31 mouse cellular contexts compared by ENCODE assay signal in the genomic region with DNA sequence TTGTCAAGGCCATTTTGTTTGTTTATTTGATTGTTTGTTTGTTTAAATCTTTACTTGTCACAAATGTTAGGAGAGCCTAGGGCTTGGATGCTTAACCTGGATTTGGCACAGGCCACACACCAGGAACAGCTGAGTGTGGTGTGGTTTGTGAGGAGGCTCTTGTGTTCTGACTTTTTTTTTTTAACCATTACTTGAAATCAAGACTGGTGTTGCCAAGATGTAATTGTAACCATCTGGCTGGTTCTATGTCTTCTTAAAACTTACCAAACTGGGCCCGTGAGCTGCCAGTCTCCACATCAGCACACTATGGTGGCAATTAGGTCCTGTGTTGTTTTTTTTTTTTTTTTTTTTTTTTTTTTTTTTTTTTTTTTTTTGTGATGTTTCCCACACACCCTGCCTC.
DNase-seq lines count a peak whose midpoint lies in the region; ATAC-seq and TF ChIP-seq lines count a peak whose summit lies in the region.
"Had no signal": no experiment of that assay in that cellular context is flagged by ENCODE, and none has a peak within 500 bp of the region (broad histone marks: within the 10 kb centered on the region; RNA-seq: fewer than 3 reads in every experiment).

No protein-coding gene starts in this region.

- ATAC-seq in limb, embryonic 15.5 days (ENCODE audit: insufficient number of reproducible peaks, low FRiP score, low TSS enrichment, low read depth), result no peak
- ATAC-seq: activated CD4-positive, CD25-positive, alpha-beta regulatory T cell, adult 4 months; CD4-positive, CD25-positive, alpha-beta regulatory T cell, adult 4 months; forebrain, embryonic 13.5 days; hindbrain, embryonic 16.5 days had no signal

- H3K9ac ChIP-seq in limb, embryonic 15.5 days, result no peak overlapping the region
- H3K9ac ChIP-seq: forebrain, embryonic 13.5 days; heart, embryonic 15.5 days; lung, embryonic 15.5 days; midbrain, embryonic 12.5 days; neural tube, embryonic 15.5 days had no signal

- H3K4me1 ChIP-seq in limb, embryonic 15.5 days, result peaks cover 31% of the 10 kb centered on the region
- H3K4me1 ChIP-seq: forebrain, embryonic 13.5 days; heart, embryonic 15.5 days; lung, embryonic 15.5 days; midbrain, embryonic 12.5 days; neural tube, embryonic 15.5 days had no signal

- intact Hi-C loops in gastrocnemius, adult 2 months (cut with DNase I), result loop anchor here (2.0 kb wide), 1 partner anchor 47 kb away; no protein-coding TSS in a partner anchor

- no peak for DNase-seq in gastrocnemius, adult 2 months
- DNase-seq in gastrocnemius, postnatal 25 days, result no peak
- DNase-seq in brain, adult 2 months (ENCODE audit: low read depth, low spot score), result peak; percentile 24
- peak; percentile 69 for DNase-seq in fibroblast of lung, adult 2 months (ENCODE audit: low read depth)
- no peak for DNase-seq in embryo, embryonic 10 days (ENCODE audit: low spot score)
- DNase-seq in frontal cortex, postnatal 10 days (ENCODE audit: low spot score in 2 of 2), result no peak
- no peak for DNase-seq in natural killer cell, adult 2 months (ENCODE audit: low spot score in 2 of 2)
- DNase-seq: adrenal gland, adult 8-10 months; cerebellum, adult 11-12 months; cerebellum, adult 9-11 months; gastrocnemius, postnatal 10 days; kidney, adult 2 months; kidney, postnatal 36 days; lung, postnatal 36 days; right cerebral cortex, postnatal 25 days; thymus, adult 18-20 months; thymus, postnatal 36 days had no signal

- no peak for TF ChIP-seq CTCF in gastrocnemius, adult 2 months (IDR thresholded peaks at IDR 0.05)

- H3K4me3 ChIP-seq in gastrocnemius, adult 2 months, result no peak overlapping the region
- H3K4me3 ChIP-seq in limb, embryonic 15.5 days, result no peak overlapping the region
- H3K4me3 ChIP-seq: forebrain, embryonic 13.5 days; heart, embryonic 10.5 days; heart, embryonic 15.5 days; layer of hippocampus, adult 2 months; left cerebral cortex, adult 2 months; lung, embryonic 15.5 days; midbrain, embryonic 12.5 days; neural tube, embryonic 15.5 days had no signal

- no peaks in the 10 kb centered on the region for H3K27me3 ChIP-seq in limb, embryonic 15.5 days
- H3K27me3 ChIP-seq: heart, embryonic 15.5 days; lung, embryonic 15.5 days; midbrain, embryonic 12.5 days; neural tube, embryonic 15.5 days had no signal

- peaks cover under 1% of the 10 kb centered on the region for H3K36me3 ChIP-seq in limb, embryonic 15.5 days
- H3K36me3 ChIP-seq: neural tube, embryonic 15.5 days had no signal

- no peaks in the 10 kb centered on the region for H3K9me3 ChIP-seq in limb, embryonic 15.5 days
- H3K9me3 ChIP-seq: forebrain, embryonic 13.5 days; heart, embryonic 10.5 days; heart, embryonic 15.5 days; lung, embryonic 15.5 days; midbrain, embryonic 12.5 days; neural tube, embryonic 15.5 days had no signal

- no peak overlapping the region for H3K4me2 ChIP-seq in limb, embryonic 15.5 days
- H3K4me2 ChIP-seq: forebrain, embryonic 13.5 days; heart, embryonic 15.5 days; liver, embryonic 11.5 days; lung, embryonic 15.5 days; midbrain, embryonic 12.5 days; neural tube, embryonic 15.5 days had no signal

- 29% methylated on average over 1 of the region's 1 CpGs for WGBS in limb, embryonic 15.5 days

- peak overlapping the region; percentile 56; the same call in 1 of the 2 replicates for H3K27ac ChIP-seq in gastrocnemius, adult 2 months
- H3K27ac ChIP-seq in limb, embryonic 15.5 days, result peak overlapping the region; percentile 63
- H3K27ac ChIP-seq: forebrain, embryonic 13.5 days; heart, embryonic 10.5 days; heart, embryonic 15.5 days; layer of hippocampus, adult 2 months; left cerebral cortex, adult 2 months; lung, embryonic 15.5 days; midbrain, embryonic 12.5 days; neural tube, embryonic 15.5 days; stomach, postnatal 0 days had no signal

Comparison
In these comparisons a context has a peak if more than half of its experiments do, and no peak if none do; other contexts are left out.
1. DNase-seq: peak in brain, adult 2 months (single experiment) and fibroblast of lung, adult 2 months (single experiment); none in gastrocnemius, adult 2 months (single experiment), gastrocnemius, postnatal 25 days (single experiment), embryo, embryonic 10 days (single experiment), frontal cortex, postnatal 10 days (0 of 2) and natural killer cell, adult 2 months (0 of 2).